Mouse (Mus musculus) CH12.LX (cell line): ENCODE results near the gene Blvra.

Source experiments
- BHLHE40 ChIP-seq: IDR thresholded peaks from 2 replicates; pipeline ENCODE4 v1.6.1; 2011; ENCODE audit warnings: mild to moderate bottlenecking, low read depth, low read length, improper control_type of control experiment
- CTCF ChIP-seq, 2 experiments: IDR thresholded peaks in 1 of 2; conservative IDR thresholded peaks in 1 of 2; 2 replicates each; pipeline ENCODE4 v1.5.1; 2011 to 2012; ENCODE audit warnings: low read depth in 2 of 2, low read length in 2 of 2, improper control_type of control experiment in 1 of 2, inconsistent platforms in 1 of 2, mild to moderate bottlenecking in 1 of 2, moderate library complexity in 1 of 2
- HCFC1 ChIP-seq: IDR thresholded peaks from 2 replicates; pipeline ENCODE4 v1.6.1; 2012; ENCODE audit warnings: low read depth, mild to moderate bottlenecking, inconsistent platforms, low read length, improper control_type of control experiment
- MEF2A ChIP-seq: IDR thresholded peaks from 2 replicates; pipeline ENCODE4 v1.6.1; 2014; ENCODE audit warnings: low read depth, mild to moderate bottlenecking, inconsistent platforms, low read length, improper control_type of control experiment, borderline replicate concordance
- MXI1 ChIP-seq: IDR thresholded peaks from 2 replicates; pipeline ENCODE4 v1.6.1; 2011; ENCODE audit warnings: mild to moderate bottlenecking, low read depth, low read length, improper control_type of control experiment
- POLR2A ChIP-seq: IDR thresholded peaks from 2 replicates; pipeline ENCODE4 v1.6.1; 2011; ENCODE audit warnings: low read depth, mild to moderate bottlenecking, improper control_type of control experiment, low read length
- ZC3H11A ChIP-seq: IDR thresholded peaks from 2 replicates; pipeline ENCODE4 v1.6.1; 2012; ENCODE audit warnings: low read depth, mild to moderate bottlenecking, inconsistent platforms, low read length, improper control_type of control experiment
- ZNF384 ChIP-seq: IDR thresholded peaks from 2 replicates; pipeline ENCODE4 v1.6.1; 2012; ENCODE audit warnings: low read depth, low read length, improper control_type of control experiment, inconsistent platforms

GRCm38 (mm10) chr2:127137838-127138420 lies 67.5 kb downstream of the Blvra start:
- TF ChIP-seq MEF2A (no peak), ZC3H11A (no peak), CTCF (conservative IDR thresholded peaks at IDR 0.05 in 1 of 2, IDR thresholded peaks at IDR 0.05 in 1 of 2; ENCODE audit: low read depth in 2 of 2, low read length in 2 of 2) (no peak), ZNF384 (no peak), MXI1 (no peak), HCFC1 (no peak), POLR2A (no peak), BHLHE40 (no peak)
